Mouse (Mus musculus) adipose tissue, adult 10 weeks (tissue): ENCODE measurements around the gene Gal. TPM values are rescaled to one million over a fixed set of nuclear protein-coding genes. Genes with fewer than 3 reads are reported as not detected.

ENCODE experiments used
- polyA plus RNA-seq: library from polyadenylated mRNA; stranded (reverse); fragments of 350-450 nt; fragmentation: Illumina TruSeq; extraction: RNeasy Lipid Tissue Mini Kit (QIAGEN cat#74804); gene quantifications from one replicate; pipeline ENCODE4 v1.2.3, GENCODE M21; 2014; ENCODE audit warnings: low read depth, low replicate concordance

Gene Gal
- polyA plus RNA-seq, result not detected

GRCm38 (mm10) chr19:3414268-3414733 is at the start of gene Gal:
Gene Gal, minus strand, starts transcription at chr19:3414544.

GRCm38 (mm10) chr19:3388629-3389057 is 25.7 kb downstream of the Gal start, which contains the start of gene Tesmin:
Gene Tesmin, plus strand, starts transcription at chr19:3388857.

Other genes with a start within 250 kb of the Gal start
- gene Mrpl21, start 131.6 kb downstream of the Gal start, polyA plus RNA-seq, result 43.8 TPM
- 3.5 TPM for gene Ighmbp2, start 131.5 kb downstream of the Gal start, polyA plus RNA-seq
- 83.1 TPM for gene Cpt1a, start 92.2 kb downstream of the Gal start, polyA plus RNA-seq
- 2.8 TPM for gene Tesmin, start 25.7 kb downstream of the Gal start, polyA plus RNA-seq
- 47.0 TPM for gene Ppp6r3, start 161.2 kb upstream of the Gal start, polyA plus RNA-seq